Mouse (Mus musculus) limb, embryonic 15.5 days (tissue): ENCODE data around the gene Sbf1. TPM values are rescaled to one million over a fixed set of nuclear protein-coding genes. Genes with fewer than 3 reads are reported as not detected.

ENCODE experiments used
- ATAC-seq: fragments of 200-750 bp; cut with Nextera tagmentation; 2 replicates; pipeline ENCODE4 v1.8.0; 2017; ENCODE audit warnings: low read depth, moderate TSS enrichment; ENCODE audit not compliant: insufficient number of reproducible peaks, low FRiP score, low TSS enrichment
- H3K27ac ChIP-seq: fragments of 300-500 bp; sonication (generic); 2 replicates; pipeline ENCODE4 v1.5.1; 2015; ENCODE audit warnings: moderate library complexity, mild to moderate bottlenecking, inconsistent platforms
- H3K27me3 ChIP-seq: fragments of 300-500 bp; sonication (generic); 2 replicates; pipeline ENCODE4 v1.6.1; 2015; ENCODE audit warnings: inconsistent platforms
- H3K36me3 ChIP-seq: fragments of 300-500 bp; sonication (generic); 2 replicates; pipeline ENCODE4 v1.6.1; 2015; ENCODE audit warnings: inconsistent platforms
- H3K4me1 ChIP-seq: fragments of 300-500 bp; sonication (generic); 2 replicates; pipeline ENCODE4 v1.6.1; 2015; ENCODE audit warnings: inconsistent platforms
- H3K4me2 ChIP-seq: fragments of 300-500 bp; sonication (generic); 2 replicates; pipeline ENCODE4 v1.6.1; 2015; ENCODE audit warnings: mild to moderate bottlenecking, inconsistent platforms
- H3K4me3 ChIP-seq: fragments of 300-500 bp; sonication (generic); 2 replicates; pipeline ENCODE4 v1.5.1; 2015; ENCODE audit warnings: mild to moderate bottlenecking, inconsistent platforms
- H3K9ac ChIP-seq: fragments of 300-500 bp; sonication (generic); 2 replicates; pipeline ENCODE4 v1.6.1; 2015; ENCODE audit warnings: inconsistent platforms
- H3K9me3 ChIP-seq: fragments of 300-500 bp; sonication (generic); 2 replicates; pipeline ENCODE4 v1.6.1; 2016; ENCODE audit warnings: inconsistent platforms
- WGBS: fragments of 180-500 bp; shearing (Covaris S2); methylation state at CpG from one replicate; pipeline ENCODE4 v1.1.7; 2015; 5-methylcytosine and 5-hydroxymethylcytosine counted together
- polyA plus RNA-seq: library from polyadenylated mRNA; unstranded; fragments of >200 nt; fragmentation: Nextera tagmentation; extraction: Ambion mirVana; gene quantifications from 2 replicates; pipeline ENCODE4 v1.2.1, GENCODE M21; 2015

The Sbf1 gene
- polyA plus RNA-seq, 1 experiment from 2014 or later, result 50.9 TPM

- 95% methylated on average over 10 of the region's 10 CpGs for whole genome bisulfite sequencing
- Histone ChIP-seq H3K36me3 (peaks cover 91% of the 10 kb centered on the region), H3K4me1 (no peaks in the 10 kb centered on the region), H3K9me3 (no peaks in the 10 kb centered on the region), H3K4me2 (no peak overlapping the region), H3K4me3 (no peak overlapping the region), H3K9ac (no peak overlapping the region), H3K27ac (no peak overlapping the region), H3K27me3 (no peaks in the 10 kb centered on the region)
- ATAC-seq, result no peak
Observed at GRCm38 (mm10) chr15:89293778-89294177, 21.3 kb downstream of the Sbf1 start.

DNA sequence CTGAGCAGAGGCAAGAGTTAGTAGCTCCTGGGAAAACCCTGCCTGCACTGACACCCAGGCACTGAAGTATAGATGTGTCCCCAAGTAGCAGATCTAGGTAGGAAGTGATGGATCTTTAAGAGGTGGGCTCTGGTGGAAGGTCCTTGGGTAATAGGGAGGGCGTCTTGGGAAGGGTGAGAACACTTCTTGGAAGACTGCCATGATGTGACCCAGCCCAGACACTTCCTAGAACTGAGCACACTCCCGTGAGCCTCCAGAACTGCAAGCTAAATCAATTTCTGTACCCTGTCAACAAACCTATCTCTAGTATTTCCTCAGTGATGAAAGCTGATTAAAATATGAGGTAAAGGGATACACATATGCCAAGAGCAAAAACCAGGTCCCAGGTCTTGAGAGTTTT lies 22.3 kb downstream of the Sbf1 start:
- 59% methylated on average over 2 of the region's 2 CpGs for WGBS
- Histone ChIP-seq H3K4me1 (no peaks in the 10 kb centered on the region), H3K9ac (no peak overlapping the region), H3K9me3 (no peaks in the 10 kb centered on the region), H3K4me3 (no peak overlapping the region), H3K27me3 (no peaks in the 10 kb centered on the region), H3K36me3 (peaks cover 96% of the 10 kb centered on the region), H3K4me2 (no peak overlapping the region), H3K27ac (no peak overlapping the region)
- no peak for ATAC-seq

GRCm38 (mm10) chr15:89291521-89291920 lies 23.6 kb downstream of the Sbf1 start:
- Histone ChIP-seq H3K4me1 (no peaks in the 10 kb centered on the region), H3K27ac (no peak overlapping the region), H3K27me3 (no peaks in the 10 kb centered on the region), H3K9ac (no peak overlapping the region), H3K4me3 (no peak overlapping the region), H3K4me2 (no peak overlapping the region), H3K36me3 (peaks cover 94% of the 10 kb centered on the region), H3K9me3 (no peaks in the 10 kb centered on the region)
- WGBS, result 63% methylated on average over 3 of the region's 3 CpGs
- ATAC-seq, result no peak

- 96% methylated on average over 11 of the region's 11 CpGs for WGBS
Observed at GRCm38 (mm10) chr15:89289455-89289854, 25.7 kb downstream of the Sbf1 start.

DNA sequence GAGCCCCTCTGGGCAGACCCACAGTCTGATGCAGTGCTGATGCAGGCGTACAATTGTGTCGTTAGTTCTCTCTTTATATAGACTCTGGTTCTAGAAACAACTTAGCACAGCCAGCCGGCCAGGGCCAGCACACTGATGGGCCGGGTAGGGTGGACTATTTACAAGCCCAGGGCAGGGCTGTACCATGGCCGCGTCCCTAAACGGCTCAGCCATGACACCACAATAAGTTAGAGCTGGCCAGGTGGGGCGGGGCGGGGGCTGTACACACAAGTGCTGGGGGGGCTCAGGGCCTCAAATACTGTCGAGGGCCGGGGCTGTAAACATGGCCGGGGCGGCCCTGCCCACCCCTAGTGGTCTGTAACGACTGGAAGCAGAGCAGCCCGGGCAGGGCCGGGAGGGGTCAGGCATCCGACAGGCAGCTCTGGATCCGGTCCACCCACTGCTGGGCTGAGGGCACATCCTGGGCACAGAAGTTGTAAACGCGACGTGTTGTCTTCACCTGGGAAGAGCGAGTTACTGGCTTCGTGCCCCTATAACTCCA lies 26.8 kb downstream of the Sbf1 start:
- 86% methylated on average over 23 of the region's 23 CpGs for WGBS
- Histone ChIP-seq H3K27me3 (no peaks in the 10 kb centered on the region), H3K9me3 (no peaks in the 10 kb centered on the region), H3K9ac (no peak overlapping the region), H3K36me3 (peaks cover 88% of the 10 kb centered on the region), H3K27ac (no peak overlapping the region), H3K4me2 (no peak overlapping the region), H3K4me3 (no peak overlapping the region), H3K4me1 (no peaks in the 10 kb centered on the region)
- 0 out of 2 replicates have a peak, but pooled peaks have one; percentile 22 for ATAC-seq

More at GRCm38 (mm10) chr15:89289455-89289854, 25.7 kb downstream of the Sbf1 start:
- Histone ChIP-seq H3K4me1 (no peaks in the 10 kb centered on the region), H3K27ac (no peak overlapping the region), H3K36me3 (peaks cover 89% of the 10 kb centered on the region), H3K9me3 (no peaks in the 10 kb centered on the region), H3K9ac (no peak overlapping the region), H3K27me3 (no peaks in the 10 kb centered on the region), H3K4me3 (no peak overlapping the region), H3K4me2 (no peak overlapping the region)
- no peak for ATAC-seq

DNA sequence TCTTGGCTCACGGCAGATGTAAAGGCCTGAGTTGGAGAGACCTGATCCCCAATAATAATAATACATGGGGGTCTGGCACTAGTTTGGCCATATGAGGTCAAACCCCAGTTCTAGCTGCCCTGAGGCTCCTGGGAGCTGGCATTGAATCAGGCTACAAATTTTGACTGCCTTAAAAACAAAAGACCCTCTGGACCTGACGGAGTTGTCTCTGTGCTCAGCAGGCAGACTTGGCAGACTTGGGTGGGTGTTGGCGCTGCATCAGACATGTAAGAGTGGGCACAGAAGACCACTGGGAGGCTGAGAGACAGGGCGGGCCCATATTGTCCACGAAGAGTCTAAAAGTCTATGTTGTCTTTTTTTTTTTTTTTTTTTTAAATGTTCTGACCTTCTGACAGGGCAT lies 28.5 kb downstream of the Sbf1 start:
- no peak overlapping the region for H3K9ac ChIP-seq
- no peak overlapping the region for H3K4me2 ChIP-seq
- no peaks in the 10 kb centered on the region for H3K27me3 ChIP-seq
- peaks cover 89% of the 10 kb centered on the region for H3K36me3 ChIP-seq
- no peak overlapping the region for H3K27ac ChIP-seq
- H3K4me1 ChIP-seq, result no peaks in the 10 kb centered on the region
- H3K4me3 ChIP-seq, result no peak overlapping the region
- WGBS, result 80% methylated on average over 5 of the region's 5 CpGs
- no peaks in the 10 kb centered on the region for H3K9me3 ChIP-seq
- ATAC-seq, result no peak

DNA sequence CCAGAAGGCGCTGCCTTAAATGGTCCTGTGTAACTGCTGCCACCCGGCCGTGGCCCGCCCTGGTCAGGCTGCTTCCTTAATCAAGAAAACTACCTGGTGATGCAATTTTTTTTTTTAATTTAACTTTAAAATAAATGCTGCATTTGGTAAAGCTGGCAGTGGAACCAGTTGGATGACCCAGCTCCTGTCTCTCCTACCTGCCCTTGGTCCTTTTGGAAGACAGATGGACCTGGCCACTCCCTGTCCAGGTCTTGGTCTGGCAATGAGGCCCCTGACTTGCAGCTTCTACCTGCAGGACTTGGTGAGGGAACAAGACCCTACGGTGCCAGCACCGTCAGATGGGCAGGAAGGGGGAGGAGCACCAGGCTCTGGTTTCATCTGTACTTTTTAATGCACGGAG lies 29.0 kb downstream of the Sbf1 start:
- no peak for ATAC-seq
- no peak overlapping the region for H3K4me3 ChIP-seq
- H3K27ac ChIP-seq, result no peak overlapping the region
- H3K36me3 ChIP-seq, result peaks cover 89% of the 10 kb centered on the region
- H3K9me3 ChIP-seq, result no peaks in the 10 kb centered on the region
- 73% methylated on average over 7 of the region's 7 CpGs for WGBS
- H3K9ac ChIP-seq, result no peak overlapping the region
- H3K27me3 ChIP-seq, result no peaks in the 10 kb centered on the region
- H3K4me1 ChIP-seq, result no peaks in the 10 kb centered on the region
- H3K4me2 ChIP-seq, result no peak overlapping the region

- Histone ChIP-seq H3K36me3 (peaks cover 89% of the 10 kb centered on the region), H3K27ac (no peak overlapping the region), H3K4me2 (no peak overlapping the region), H3K9me3 (no peaks in the 10 kb centered on the region), H3K9ac (no peak overlapping the region), H3K4me1 (no peaks in the 10 kb centered on the region), H3K27me3 (no peaks in the 10 kb centered on the region), H3K4me3 (no peak overlapping the region)
- no peak for ATAC-seq
- WGBS, result 88% methylated on average over 5 of the region's 5 CpGs
Observed at GRCm38 (mm10) chr15:89285478-89285877, 29.6 kb downstream of the Sbf1 start.

- no peaks in the 10 kb centered on the region for H3K9me3 ChIP-seq
- no peak for ATAC-seq
- no peak overlapping the region for H3K4me2 ChIP-seq
- H3K9ac ChIP-seq, result no peak overlapping the region
- peaks cover 89% of the 10 kb centered on the region for H3K36me3 ChIP-seq
- H3K27me3 ChIP-seq, result no peaks in the 10 kb centered on the region
- no peaks in the 10 kb centered on the region for H3K4me1 ChIP-seq
- no peak overlapping the region for H3K27ac ChIP-seq
- no peak overlapping the region for H3K4me3 ChIP-seq
Observed at GRCm38 (mm10) chr15:89285004-89285403, 30.1 kb downstream of the Sbf1 start.

GRCm38 (mm10) chr15:89284094-89284493 lies 31.0 kb downstream of the Sbf1 start:
- Histone ChIP-seq H3K4me2 (no peak overlapping the region), H3K36me3 (peaks cover 89% of the 10 kb centered on the region), H3K4me1 (no peaks in the 10 kb centered on the region), H3K4me3 (no peak overlapping the region), H3K27ac (no peak overlapping the region), H3K9ac (no peak overlapping the region), H3K27me3 (no peaks in the 10 kb centered on the region), H3K9me3 (no peaks in the 10 kb centered on the region)
- WGBS, result 78% methylated on average over 2 of the region's 2 CpGs
- ATAC-seq, result no peak

DNA sequence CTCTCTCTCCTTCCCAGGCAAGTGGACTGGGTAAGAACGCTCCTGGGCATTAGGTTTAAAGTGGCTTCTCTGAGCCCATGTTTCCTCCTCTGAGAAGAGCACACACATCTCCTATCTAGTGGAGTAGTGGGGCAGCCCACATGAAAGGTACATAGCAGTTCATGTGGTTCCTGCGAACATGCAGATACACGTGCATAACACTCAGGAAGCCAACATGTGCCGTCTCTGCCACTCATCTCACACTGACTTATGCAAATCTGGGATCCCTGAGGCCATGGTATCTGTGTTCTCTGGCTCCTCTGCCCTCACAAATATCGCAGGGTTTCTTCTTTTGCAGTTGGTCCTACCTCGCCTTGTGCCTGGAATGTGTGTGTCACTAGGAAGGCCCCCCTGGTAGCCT lies 32.6 kb downstream of the Sbf1 start:
- no peak overlapping the region for H3K9ac ChIP-seq
- H3K27me3 ChIP-seq, result no peaks in the 10 kb centered on the region
- H3K4me2 ChIP-seq, result no peak overlapping the region
- no peaks in the 10 kb centered on the region for H3K9me3 ChIP-seq
- 76% methylated on average over 6 of the region's 6 CpGs for WGBS
- no peak overlapping the region for H3K27ac ChIP-seq
- no peaks in the 10 kb centered on the region for H3K4me1 ChIP-seq
- H3K4me3 ChIP-seq, result no peak overlapping the region
- ATAC-seq, result no peak
- H3K36me3 ChIP-seq, result peaks cover 89% of the 10 kb centered on the region

- no peaks in the 10 kb centered on the region for H3K4me1 ChIP-seq
- no peak overlapping the region for H3K4me3 ChIP-seq
- no peak overlapping the region for H3K27ac ChIP-seq
- no peak overlapping the region for H3K4me2 ChIP-seq
- H3K36me3 ChIP-seq, result peaks cover 86% of the 10 kb centered on the region
- ATAC-seq, result no peak
- 92% methylated on average over 4 of the region's 4 CpGs for WGBS
- H3K9ac ChIP-seq, result no peak overlapping the region
- no peaks in the 10 kb centered on the region for H3K9me3 ChIP-seq
- no peaks in the 10 kb centered on the region for H3K27me3 ChIP-seq
Observed at GRCm38 (mm10) chr15:89277366-89277765, 37.7 kb downstream of the Sbf1 start.

- Histone ChIP-seq H3K36me3 (peaks cover 74% of the 10 kb centered on the region), H3K9me3 (no peaks in the 10 kb centered on the region), H3K4me1 (no peaks in the 10 kb centered on the region), H3K27ac (no peak overlapping the region), H3K27me3 (no peaks in the 10 kb centered on the region), H3K4me2 (no peak overlapping the region), H3K4me3 (no peak overlapping the region), H3K9ac (no peak overlapping the region)
- no peak for ATAC-seq
- 80% methylated on average over 3 of the region's 3 CpGs for WGBS
Observed at GRCm38 (mm10) chr15:89275497-89275896, 39.6 kb downstream of the Sbf1 start.
